ENCODE assay signal across 1 mouse cellular context in genomic region chr7:123354851-123355250, GRCm38 (mm10).
TF ChIP-seq lines count a peak whose summit lies in the region.

No protein-coding gene starts in this region.

TF ChIP-seq in CH12.LX, 34 proteins besides CTCF, POLR2A, EP300 and RAD21 (continued from another document):
- TF ChIP-seq ELF1 (IDR thresholded peaks at IDR 0.05; ENCODE audit: low read depth, low read length) (no peak), UBTF (IDR thresholded peaks at IDR 0.05; ENCODE audit: low read depth, low read length) (no peak), JUND (conservative IDR thresholded peaks at IDR 0.05; ENCODE audit: low read depth, low read length) (no peak)
